Mouse (Mus musculus): Measurements from ENCODE around the gene Pom121l12.

Gene Pom121l12

DNA sequence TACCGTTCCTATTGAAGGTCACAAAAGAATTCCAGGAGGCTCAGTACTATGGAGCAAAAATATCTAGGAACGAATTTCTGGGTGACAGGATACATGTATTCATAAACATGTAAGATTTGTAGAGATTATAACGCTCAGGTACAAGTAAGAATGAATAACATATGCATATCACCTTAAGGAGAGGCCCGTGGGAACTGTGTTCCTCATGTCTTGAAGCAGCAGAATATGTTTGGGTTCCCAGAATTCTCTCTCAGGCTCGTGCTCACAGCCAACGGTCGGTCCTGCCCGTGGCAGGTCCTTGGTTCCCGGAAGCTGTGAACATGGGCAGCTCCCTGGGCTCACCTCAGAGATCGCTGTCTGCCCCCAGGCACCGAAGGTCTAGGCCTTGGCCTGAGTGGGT, at the start of gene Pom121l12:
TSS of gene Pom121l12 (plus strand) at position 301 of the 400 bp plus-strand sequence.
- DNase-seq (ENCODE audit: low spot score) = no peak

DNA sequence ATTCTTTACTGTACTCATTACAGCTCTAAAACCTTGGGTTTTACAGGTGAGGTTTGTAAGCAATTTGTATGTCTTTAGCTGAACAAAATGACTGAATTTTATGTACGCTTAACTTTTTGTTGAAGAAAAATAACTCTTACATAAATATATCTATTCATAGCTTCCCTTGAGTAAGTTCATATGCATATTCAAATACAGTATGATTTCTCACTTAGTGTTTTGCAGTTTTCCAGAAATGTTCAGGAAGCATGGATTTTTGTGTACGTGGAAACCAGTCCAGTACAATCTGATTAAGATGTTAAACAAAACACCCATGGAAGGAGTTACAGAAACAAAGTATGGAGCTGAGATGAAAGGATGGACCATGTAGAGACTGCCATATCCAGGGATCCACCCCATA, 12.8 kb downstream of the Pom121l12 start:
- no peak for DNase-seq (ENCODE audit: low spot score)

Measured in MN1 (cell line).